Mouse (Mus musculus) kidney, adult 2 months (tissue): ENCODE measurements around the gene Trpm1.

Experiments
- CTCF ChIP-seq: fragments of 200-500 bp; conservative IDR thresholded peaks from 2 replicates; pipeline ENCODE4 v1.5.1; 2011; ENCODE audit warnings: low read depth, mild to moderate bottlenecking, control low read depth, low read length, moderate library complexity, mixed read lengths; ENCODE audit not compliant: insufficient read depth, insufficient read length
- POLR2A ChIP-seq: fragments of 200-500 bp; IDR thresholded peaks from one replicate; pipeline ENCODE4 v1.6.1; 2011; ENCODE audit warnings: low read depth, low read length, control low read depth

DNA sequence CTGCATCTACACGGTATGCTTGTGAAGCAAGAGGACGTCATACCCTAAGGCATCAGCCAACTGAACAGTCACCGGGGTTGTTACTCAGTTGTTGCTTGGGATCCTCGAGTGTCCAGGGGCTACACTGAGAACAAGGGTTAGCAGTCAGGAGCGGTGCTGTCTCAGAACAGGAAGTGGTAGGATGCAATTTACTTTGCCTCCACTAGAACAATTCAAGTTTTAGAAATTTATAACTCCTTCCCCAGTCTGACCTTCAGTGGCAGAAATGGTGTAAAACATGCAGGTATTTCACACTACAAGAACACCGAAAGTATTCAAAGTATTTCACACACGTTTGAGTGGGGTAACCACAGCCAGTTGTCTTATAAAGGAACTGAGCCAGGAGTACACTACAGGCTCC lies 66.1 kb downstream of the Trpm1 start:
- no peak for TF ChIP-seq POLR2A
- no peak for TF ChIP-seq CTCF
